Mouse (Mus musculus) neural tube, embryonic 11.5 days (tissue): ENCODE results near the gene Fyb. TPM values are rescaled to one million over a fixed set of nuclear protein-coding genes. Genes with fewer than 3 reads are reported as not detected.
A peak's percentile ranks its signal among the peaks of the same experiment; 100 is the strongest.

ENCODE experiments used
- ATAC-seq: fragments of 200-750 bp; cut with Nextera tagmentation; 2 replicates; pipeline ENCODE4 v1.8.0; 2017; ENCODE audit warnings: moderate number of reproducible peaks, mild to moderate bottlenecking, moderate TSS enrichment, moderate library complexity; ENCODE audit not compliant: insufficient read depth, low FRiP score, low TSS enrichment
- DNase-seq: peaks from one replicate; pipeline ENCODE4 v3.0.0-alpha.2; 2015; ENCODE audit warnings: low spot score
- H3K27ac ChIP-seq: fragments of 300-500 bp; sonication (generic); 2 replicates; pipeline ENCODE4 v1.5.1; 2014; ENCODE audit warnings: low read depth, mild to moderate bottlenecking, low read length
- H3K27me3 ChIP-seq: fragments of 300-500 bp; sonication (generic); 2 replicates; pipeline ENCODE4 v1.6.1; 2014; ENCODE audit warnings: mild to moderate bottlenecking, low read length, mixed read lengths; ENCODE audit not compliant: control insufficient read depth, insufficient read depth
- H3K36me3 ChIP-seq: fragments of 300-500 bp; sonication (generic); 2 replicates; pipeline ENCODE4 v1.6.1; 2014; ENCODE audit warnings: mild to moderate bottlenecking, low read length, moderate library complexity, mixed read lengths; ENCODE audit not compliant: control insufficient read depth, insufficient read depth
- H3K4me1 ChIP-seq: fragments of 300-500 bp; sonication (generic); 2 replicates; pipeline ENCODE4 v1.6.1; 2014; ENCODE audit warnings: low read length, mixed read lengths; ENCODE audit not compliant: control insufficient read depth, insufficient read depth
- H3K4me2 ChIP-seq: fragments of 300-500 bp; sonication (generic); 2 replicates; pipeline ENCODE4 v1.6.1; 2014; ENCODE audit warnings: low read depth, mild to moderate bottlenecking, moderate library complexity
- H3K4me3 ChIP-seq: fragments of 300-500 bp; sonication (generic); 2 replicates; pipeline ENCODE4 v1.5.1; 2014; ENCODE audit warnings: low read depth, low read length
- H3K9ac ChIP-seq: fragments of 300-500 bp; sonication (generic); 2 replicates; pipeline ENCODE4 v1.6.1; 2014; ENCODE audit warnings: mild to moderate bottlenecking, low read length
- H3K9me3 ChIP-seq: fragments of 300-500 bp; sonication (generic); 2 replicates; pipeline ENCODE4 v1.6.1; 2016; ENCODE audit warnings: low read length; ENCODE audit not compliant: control insufficient read depth
- WGBS: fragments of 180-500 bp; shearing (Covaris S2); extraction: QIAGEN DNeasy Blood & Tissue Kit; methylation state at CpG from one replicate; pipeline ENCODE4 v1.1.7; 2014; 5-methylcytosine and 5-hydroxymethylcytosine counted together
- polyA plus RNA-seq: library from polyadenylated mRNA; unstranded; fragments of >200 nt; fragmentation: Nextera tagmentation; extraction: Ambion mirVana; gene quantifications from 2 replicates; pipeline ENCODE4 v1.2.1, GENCODE M21; 2014

The Fyb gene
- polyA plus RNA-seq, 1 experiment from 2014 or later: 2.8 TPM

DNA sequence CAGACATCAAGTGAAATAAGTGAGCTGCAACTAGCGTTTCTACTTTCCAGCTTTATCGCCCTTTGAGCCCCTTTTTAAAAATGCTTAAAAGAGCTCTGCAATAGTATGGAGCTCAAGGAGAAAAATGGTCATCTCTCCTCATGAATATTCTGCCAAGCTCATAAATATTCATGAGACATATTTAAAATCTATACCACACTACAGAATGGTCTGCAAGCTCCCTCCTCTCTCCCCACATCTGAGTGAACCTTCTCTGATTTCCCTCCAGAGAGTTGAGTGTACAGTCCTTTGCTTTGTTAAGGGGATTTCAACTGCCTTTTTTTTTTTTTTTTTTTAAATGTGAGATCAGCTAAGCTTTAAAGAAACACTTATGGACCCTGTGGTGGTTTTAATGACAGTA, 155.8 kb downstream of the Fyb start:
- Histone ChIP-seq H3K27ac (no peak overlapping the region), H3K9me3 (no peaks in the 10 kb centered on the region), H3K27me3 (no peaks in the 10 kb centered on the region), H3K9ac (no peak overlapping the region), H3K4me2 (no peak overlapping the region), H3K36me3 (no peaks in the 10 kb centered on the region), H3K4me3 (no peak overlapping the region), H3K4me1 (no peaks in the 10 kb centered on the region)
- ATAC-seq: peak; percentile 72
- 70% methylated on average over 2 of the region's 2 CpGs for WGBS
- DNase-seq: no peak

DNA sequence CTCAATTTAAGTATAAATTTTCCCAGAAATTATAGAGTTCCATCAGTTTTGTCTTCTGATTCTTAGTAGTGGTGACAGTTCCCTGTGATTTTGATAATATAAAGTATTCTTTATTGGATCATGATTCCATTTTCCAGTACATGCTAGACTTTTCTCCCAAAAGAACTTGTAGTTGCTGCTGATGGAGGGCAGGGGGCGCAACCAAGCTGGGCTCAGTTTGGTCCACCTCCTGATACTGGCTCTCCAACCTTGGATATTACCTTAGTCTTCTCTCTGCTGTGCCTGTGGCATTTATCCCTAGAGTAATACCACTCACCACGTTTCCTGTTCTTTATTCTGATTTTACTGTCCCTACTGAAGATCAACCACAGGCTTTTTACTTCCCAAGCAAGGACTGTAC, 179.5 kb downstream of the Fyb start:
- Histone ChIP-seq H3K4me2 (no peak overlapping the region), H3K9ac (no peak overlapping the region), H3K36me3 (no peaks in the 10 kb centered on the region), H3K4me3 (no peak overlapping the region), H3K9me3 (no peaks in the 10 kb centered on the region), H3K27ac (no peak overlapping the region), H3K27me3 (no peaks in the 10 kb centered on the region), H3K4me1 (no peaks in the 10 kb centered on the region)
- DNase-seq (no peak), ATAC-seq (no peak)
- 68% methylated on average over 2 of the region's 2 CpGs for WGBS

DNA sequence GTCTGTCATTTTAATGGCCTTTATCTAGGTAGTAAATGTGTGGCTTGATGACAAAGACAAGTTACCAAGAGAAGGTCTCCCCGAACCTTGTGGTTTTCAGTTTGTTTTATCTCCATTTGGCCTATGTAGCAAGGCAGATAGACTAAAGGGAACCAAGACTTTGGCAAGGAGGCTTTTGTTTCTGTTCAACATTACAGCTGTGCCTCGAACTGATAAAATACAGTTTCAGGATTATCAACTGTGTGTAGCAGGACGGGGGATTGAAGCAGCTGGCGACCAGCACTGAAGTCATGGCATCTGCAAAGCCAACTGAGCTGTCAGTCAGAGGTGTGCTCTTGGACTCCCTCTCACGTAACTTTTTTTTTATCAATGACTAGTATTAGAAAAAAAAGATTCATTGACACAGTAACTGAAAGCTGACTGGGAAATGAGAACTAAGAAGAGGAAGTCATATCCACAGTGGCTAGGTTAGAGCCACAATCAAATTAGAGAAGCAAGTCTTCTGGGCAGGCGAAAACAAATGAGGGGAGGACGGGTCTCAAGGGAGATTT, 182.8 kb downstream of the Fyb start:
- Histone ChIP-seq H3K27me3 (no peaks in the 10 kb centered on the region), H3K36me3 (no peaks in the 10 kb centered on the region), H3K9me3 (no peaks in the 10 kb centered on the region), H3K27ac (no peak overlapping the region), H3K4me2 (no peak overlapping the region), H3K4me1 (peaks cover 7% of the 10 kb centered on the region; the same call in 1 of the 2 replicates), H3K9ac (no peak overlapping the region), H3K4me3 (no peak overlapping the region)
- no peak for ATAC-seq
- WGBS: 58% methylated on average over 7 of the region's 7 CpGs
- no peak for DNase-seq

DNA sequence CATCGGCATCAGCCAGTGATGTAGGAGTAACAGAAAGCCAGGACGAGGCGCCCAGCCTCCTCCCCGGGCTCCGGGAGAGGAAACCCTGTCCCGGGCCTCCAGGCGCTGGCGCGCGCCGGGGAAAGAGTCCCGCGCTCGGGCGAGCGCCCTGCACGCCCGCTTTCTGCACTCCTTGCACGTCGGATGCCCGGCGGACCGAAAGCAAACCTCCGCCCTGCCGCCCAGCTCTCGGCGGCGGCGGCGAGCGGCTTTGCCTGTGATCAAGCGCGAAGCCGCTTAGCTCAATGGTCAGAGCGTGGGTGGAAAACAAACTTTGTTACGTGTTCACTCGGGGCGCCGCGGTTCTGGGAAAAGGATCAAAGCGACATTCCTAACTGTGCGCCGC, 184.9 kb downstream of the Fyb start:
- peak; percentile 83 for DNase-seq
- no peaks in the 10 kb centered on the region for H3K9me3 ChIP-seq
- peak overlapping the region; percentile 96 for H3K27ac ChIP-seq
- 0% methylated on average over 43 of the region's 43 CpGs for WGBS
- H3K36me3 ChIP-seq: no peaks in the 10 kb centered on the region
- ATAC-seq: peak; percentile 75
- peak overlapping the region; percentile 94 for H3K4me3 ChIP-seq
- peaks cover 8% of the 10 kb centered on the region; the same call in 1 of the 2 replicates for H3K4me1 ChIP-seq
- peak overlapping the region; percentile 57 for H3K4me2 ChIP-seq
- no peaks in the 10 kb centered on the region for H3K27me3 ChIP-seq
- H3K9ac ChIP-seq: peak overlapping the region; percentile 92

DNA sequence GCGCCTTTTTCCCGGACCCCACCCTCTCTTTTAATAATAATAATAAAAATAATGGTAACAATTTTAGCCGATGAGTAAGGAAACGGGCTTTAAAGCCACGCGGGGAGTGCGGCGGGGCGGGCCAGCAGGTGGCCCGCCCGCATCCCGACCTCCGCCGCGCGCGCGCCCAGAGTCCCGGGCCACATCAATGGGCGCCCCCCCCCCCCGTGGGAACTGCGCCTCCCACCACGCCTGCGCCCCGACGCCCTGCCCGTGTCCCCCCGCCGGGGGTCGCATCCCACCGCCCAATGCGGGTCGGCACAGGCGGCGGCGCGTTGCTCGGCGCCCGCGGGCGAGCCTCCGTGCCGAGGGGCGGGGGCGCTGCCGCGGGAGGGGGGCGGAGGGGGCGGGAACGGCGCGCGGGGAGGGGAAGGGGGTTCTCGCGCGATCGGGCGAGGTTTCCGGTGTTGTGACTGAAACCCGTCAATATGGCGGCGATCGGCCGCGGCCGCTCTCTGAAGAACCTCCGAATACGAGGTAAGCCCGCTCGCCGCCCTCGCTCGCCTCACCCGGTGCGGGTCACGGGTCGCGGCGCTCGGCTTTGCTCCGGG, 185.4 kb downstream of the Fyb start, which contains the start of gene Rictor:
Gene Rictor, plus strand, starts transcription at position 444 of the 590 bp plus-strand sequence.
- Histone ChIP-seq H3K4me3 (peak within 1 kb of the TSS; percentile 94), H3K36me3 (no peaks in the 10 kb centered on the region), H3K27ac (peak within 1 kb of the TSS; percentile 96), H3K9ac (peak within 1 kb of the TSS; percentile 92), H3K4me2 (peak within 1 kb of the TSS; percentile 81), H3K9me3 (no peaks in the 10 kb centered on the region), H3K27me3 (no peaks in the 10 kb centered on the region), H3K4me1 (peaks cover 8% of the 10 kb centered on the region; the same call in 1 of the 2 replicates)
- WGBS: 0% methylated on average over 32 of the region's 82 CpGs
- ATAC-seq (peak; percentile 91), DNase-seq (peak; percentile 90)

DNA sequence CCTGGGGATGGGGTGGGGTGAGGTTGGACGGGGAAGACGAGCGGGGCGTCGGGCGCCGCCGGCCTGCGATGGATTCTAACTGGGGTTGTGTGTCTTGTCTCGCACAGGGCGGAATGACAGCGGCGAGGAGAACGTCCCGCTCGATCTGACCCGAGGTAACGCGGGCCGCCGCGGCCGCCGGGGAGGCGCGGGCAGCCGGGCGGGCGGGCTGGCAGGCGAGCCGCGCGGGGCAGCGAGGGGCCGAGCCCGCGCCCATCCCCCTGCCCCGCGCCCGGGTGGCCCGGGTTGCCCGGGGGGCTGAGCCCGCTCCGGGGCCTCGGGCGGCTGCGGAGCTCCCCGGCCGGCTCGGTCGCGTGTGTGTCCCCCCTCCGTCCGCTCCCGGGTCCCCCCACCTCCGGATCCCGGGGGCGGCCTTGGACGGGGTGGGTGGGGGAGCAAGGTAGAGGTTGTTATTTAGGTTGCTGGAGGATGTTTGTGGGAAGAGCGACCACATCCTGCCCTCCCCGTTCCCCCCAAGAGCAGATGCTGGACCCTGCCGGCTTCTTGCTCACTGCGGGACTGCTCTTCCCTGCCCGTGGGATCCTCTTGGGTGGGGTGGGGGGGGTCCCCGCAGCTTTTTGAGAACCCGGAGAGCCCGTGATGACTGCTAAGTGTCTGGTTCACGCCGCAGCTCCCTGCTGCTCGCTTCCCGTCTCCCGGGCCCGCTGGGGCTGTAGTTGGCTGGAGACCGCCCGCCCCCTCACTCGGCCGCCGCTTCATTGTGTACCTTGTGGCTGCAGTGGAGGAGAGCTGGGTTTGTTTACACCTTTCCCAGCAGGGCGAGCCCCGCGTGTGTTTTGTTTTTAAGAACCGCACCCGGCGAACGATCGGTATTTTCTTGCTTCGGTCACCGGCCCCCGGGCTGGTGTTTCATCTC, 186.1 kb downstream of the Fyb start:
- Histone ChIP-seq H3K9me3 (no peaks in the 10 kb centered on the region), H3K4me3 (peak overlapping the region; percentile 94), H3K4me1 (peaks cover 8% of the 10 kb centered on the region; the same call in 1 of the 2 replicates), H3K4me2 (peak overlapping the region; percentile 81), H3K27ac (peak overlapping the region; percentile 96), H3K36me3 (no peaks in the 10 kb centered on the region), H3K9ac (peak overlapping the region; percentile 92), H3K27me3 (no peaks in the 10 kb centered on the region)
- under 1% methylated on average over 48 of the region's 89 CpGs for WGBS
- DNase-seq (peak; percentile 55), ATAC-seq (peak; percentile 66)

DNA sequence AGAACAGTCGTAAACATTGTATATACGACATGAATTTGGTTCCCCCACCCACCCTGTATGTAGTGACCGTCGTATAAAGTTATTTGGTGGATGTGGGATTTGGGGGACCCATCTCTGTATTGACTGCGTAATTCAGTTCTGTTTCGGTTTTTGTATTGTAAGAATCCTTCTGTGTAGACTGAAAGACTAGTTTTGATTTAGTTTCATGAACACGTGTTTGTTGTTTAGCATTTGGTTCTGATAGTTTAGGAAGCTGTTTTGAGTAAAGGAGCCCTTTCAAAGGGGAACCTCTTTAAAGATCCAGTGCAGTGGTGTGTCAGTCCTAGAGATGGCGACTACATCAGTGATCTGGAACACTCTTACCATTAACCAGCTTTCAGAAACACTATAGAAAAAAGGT, 187.0 kb downstream of the Fyb start:
- 22% methylated on average over 8 of the region's 8 CpGs for WGBS
- peaks cover 8% of the 10 kb centered on the region; the same call in 1 of the 2 replicates for H3K4me1 ChIP-seq
- peak overlapping the region; percentile 92 for H3K9ac ChIP-seq
- peak overlapping the region; percentile 94 for H3K4me3 ChIP-seq
- DNase-seq (no peak), ATAC-seq (no peak)
- no peaks in the 10 kb centered on the region for H3K9me3 ChIP-seq
- no peaks in the 10 kb centered on the region for H3K27me3 ChIP-seq
- H3K4me2 ChIP-seq: peak overlapping the region; percentile 81
- H3K27ac ChIP-seq: no peak overlapping the region
- no peaks in the 10 kb centered on the region for H3K36me3 ChIP-seq

DNA sequence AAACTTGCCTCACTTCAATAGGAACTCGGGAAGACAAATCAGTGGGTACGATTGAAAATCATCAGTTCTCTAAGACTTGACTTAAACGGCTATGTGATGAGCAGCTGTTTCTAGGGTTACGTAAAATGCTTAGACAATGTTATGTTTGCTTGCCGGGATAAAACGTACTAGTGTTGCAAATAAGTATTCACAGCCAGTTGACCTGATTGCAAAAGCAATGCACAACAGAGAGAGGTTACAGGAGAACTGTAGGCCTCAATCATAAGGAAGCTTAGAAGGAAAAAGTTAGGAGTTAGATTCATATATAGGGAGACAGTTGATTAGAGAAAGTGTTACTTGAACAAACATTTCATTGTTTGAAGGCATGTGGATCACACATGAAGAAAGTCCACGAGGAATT, 187.7 kb downstream of the Fyb start:
- H3K36me3 ChIP-seq: no peaks in the 10 kb centered on the region
- H3K4me2 ChIP-seq: peak overlapping the region; percentile 0; the same call in 1 of the 2 replicates
- H3K27ac ChIP-seq: no peak overlapping the region
- no peaks in the 10 kb centered on the region for H3K27me3 ChIP-seq
- H3K9ac ChIP-seq: no peak overlapping the region
- WGBS: 76% methylated on average over 7 of the region's 7 CpGs
- H3K9me3 ChIP-seq: no peaks in the 10 kb centered on the region
- H3K4me3 ChIP-seq: no peak overlapping the region
- no peak for DNase-seq
- peaks cover 8% of the 10 kb centered on the region; the same call in 1 of the 2 replicates for H3K4me1 ChIP-seq
- ATAC-seq: no peak
